Mouse (Mus musculus): ENCODE results near the gene Neu2. TPM values are rescaled to one million over a fixed set of nuclear protein-coding genes. Genes with fewer than 3 reads are reported as not detected.

Neu2 gene
- polyA plus RNA-seq, 1 experiment from 2014 or later: not detected

GRCm38 (mm10) chr1:87594261-87594660, 84.6 kb downstream of the Neu2 start:
- Histone ChIP-seq H3K9me3 (no peaks in the 10 kb centered on the region), H3K27ac (no peak overlapping the region), H3K4me2 (no peak overlapping the region), H3K27me3 (no peaks in the 10 kb centered on the region), H3K36me3 (replicated peaks) (no peaks in the 10 kb centered on the region), H3K9ac (no peak overlapping the region), H3K4me1 (no peaks in the 10 kb centered on the region), H3K4me3 (replicated peaks) (no peak overlapping the region)
- ATAC-seq (ENCODE audit: low FRiP score): no peak
- 80% methylated on average over 3 of the region's 3 CpGs for WGBS

- Histone ChIP-seq H3K36me3 (replicated peaks) (no peaks in the 10 kb centered on the region), H3K27me3 (no peaks in the 10 kb centered on the region), H3K4me2 (no peak overlapping the region), H3K9me3 (no peaks in the 10 kb centered on the region), H3K4me3 (replicated peaks) (no peak overlapping the region), H3K4me1 (no peaks in the 10 kb centered on the region), H3K9ac (no peak overlapping the region), H3K27ac (no peak overlapping the region)
- no peak for ATAC-seq (ENCODE audit: low FRiP score)
- 95% methylated on average over 10 of the region's 10 CpGs for WGBS
Observed at GRCm38 (mm10) chr1:87594671-87595070, 85.0 kb downstream of the Neu2 start.

- no peak overlapping the region for H3K27ac ChIP-seq
- H3K4me3 ChIP-seq (replicated peaks): no peak overlapping the region
- no peak overlapping the region for H3K4me2 ChIP-seq
- no peak for ATAC-seq (ENCODE audit: low FRiP score)
- no peak overlapping the region for H3K9ac ChIP-seq
- no peaks in the 10 kb centered on the region for H3K36me3 ChIP-seq (replicated peaks)
- H3K4me1 ChIP-seq: no peaks in the 10 kb centered on the region
- no peaks in the 10 kb centered on the region for H3K27me3 ChIP-seq
- 78% methylated on average over 7 of the region's 7 CpGs for whole genome bisulfite sequencing
- no peaks in the 10 kb centered on the region for H3K9me3 ChIP-seq
Observed at GRCm38 (mm10) chr1:87600533-87600932, 90.8 kb downstream of the Neu2 start.

- Histone ChIP-seq H3K4me1 (no peaks in the 10 kb centered on the region), H3K4me3 (replicated peaks) (no peak overlapping the region), H3K9me3 (no peaks in the 10 kb centered on the region), H3K27ac (no peak overlapping the region), H3K9ac (no peak overlapping the region), H3K27me3 (no peaks in the 10 kb centered on the region), H3K4me2 (no peak overlapping the region), H3K36me3 (replicated peaks) (no peaks in the 10 kb centered on the region)
- ATAC-seq (ENCODE audit: low FRiP score): no peak
- 90% methylated on average over 2 of the region's 2 CpGs for WGBS
Observed at GRCm38 (mm10) chr1:87601801-87602200, 92.1 kb downstream of the Neu2 start.

- Histone ChIP-seq H3K4me1 (no peaks in the 10 kb centered on the region), H3K27me3 (no peaks in the 10 kb centered on the region), H3K4me3 (replicated peaks) (no peak overlapping the region), H3K27ac (no peak overlapping the region), H3K9ac (no peak overlapping the region), H3K4me2 (no peak overlapping the region), H3K9me3 (no peaks in the 10 kb centered on the region), H3K36me3 (replicated peaks) (no peaks in the 10 kb centered on the region)
- ATAC-seq (ENCODE audit: low FRiP score): no peak
- WGBS: 85% methylated on average over 5 of the region's 5 CpGs
Observed at GRCm38 (mm10) chr1:87603389-87603788, 93.7 kb downstream of the Neu2 start.

GRCm38 (mm10) chr1:87605296-87605695, 95.6 kb downstream of the Neu2 start:
- Histone ChIP-seq H3K27me3 (no peaks in the 10 kb centered on the region), H3K4me3 (replicated peaks) (no peak overlapping the region), H3K36me3 (replicated peaks) (no peaks in the 10 kb centered on the region), H3K9ac (no peak overlapping the region), H3K4me2 (no peak overlapping the region), H3K27ac (no peak overlapping the region), H3K9me3 (no peaks in the 10 kb centered on the region), H3K4me1 (no peaks in the 10 kb centered on the region)
- WGBS: 87% methylated on average over 2 of the region's 2 CpGs
- no peak for ATAC-seq (ENCODE audit: low FRiP score)

- ATAC-seq (ENCODE audit: low FRiP score): no peak
- H3K27me3 ChIP-seq: no peaks in the 10 kb centered on the region
- no peak overlapping the region for H3K4me2 ChIP-seq
- H3K4me3 ChIP-seq (replicated peaks): no peak overlapping the region
- H3K4me1 ChIP-seq: no peaks in the 10 kb centered on the region
- WGBS: 81% methylated on average over 21 of the region's 21 CpGs
- H3K9me3 ChIP-seq: no peaks in the 10 kb centered on the region
- no peaks in the 10 kb centered on the region for H3K36me3 ChIP-seq (replicated peaks)
- no peak overlapping the region for H3K27ac ChIP-seq
- no peak overlapping the region for H3K9ac ChIP-seq
Observed at GRCm38 (mm10) chr1:87607385-87608091, 97.8 kb downstream of the Neu2 start.

GRCm38 (mm10) chr1:87608416-87609046, 98.8 kb downstream of the Neu2 start:
- no peak overlapping the region for H3K4me3 ChIP-seq (replicated peaks)
- H3K27ac ChIP-seq: no peak overlapping the region
- no peaks in the 10 kb centered on the region for H3K9me3 ChIP-seq
- H3K9ac ChIP-seq: no peak overlapping the region
- H3K4me2 ChIP-seq: no peak overlapping the region
- no peak for ATAC-seq (ENCODE audit: low FRiP score)
- no peaks in the 10 kb centered on the region for H3K4me1 ChIP-seq
- WGBS: 27% methylated on average over 7 of the region's 7 CpGs
- H3K36me3 ChIP-seq (replicated peaks): no peaks in the 10 kb centered on the region
- H3K27me3 ChIP-seq: no peaks in the 10 kb centered on the region

- Histone ChIP-seq H3K36me3 (replicated peaks) (no peaks in the 10 kb centered on the region), H3K9me3 (no peaks in the 10 kb centered on the region), H3K4me2 (no peak overlapping the region), H3K9ac (no peak overlapping the region), H3K27me3 (no peaks in the 10 kb centered on the region), H3K4me1 (no peaks in the 10 kb centered on the region), H3K4me3 (replicated peaks) (no peak overlapping the region), H3K27ac (no peak overlapping the region)
- 87% methylated on average over 2 of the region's 2 CpGs for WGBS
- ATAC-seq (ENCODE audit: low FRiP score): no peak
Observed at GRCm38 (mm10) chr1:87614576-87615295, 105.0 kb downstream of the Neu2 start.

- H3K36me3 ChIP-seq (replicated peaks): no peaks in the 10 kb centered on the region
- no peak within 1 kb of the TSS for H3K27ac ChIP-seq
- ATAC-seq (ENCODE audit: low FRiP score): no peak
- no peak within 1 kb of the TSS for H3K4me2 ChIP-seq
- no peaks in the 10 kb centered on the region for H3K9me3 ChIP-seq
- no peaks in the 10 kb centered on the region for H3K27me3 ChIP-seq
- 88% methylated on average over 12 of the region's 12 CpGs for WGBS
- no peak within 1 kb of the TSS for H3K9ac ChIP-seq
- no peaks in the 10 kb centered on the region for H3K4me1 ChIP-seq
- H3K4me3 ChIP-seq (replicated peaks): no peak within 1 kb of the TSS
Observed at GRCm38 (mm10) chr1:87620211-87620668, 110.6 kb downstream of the Neu2 start, which contains the start of gene Inpp5d. Inpp5d (plus strand) TSS chr1:87620312.

GRCm38 (mm10) chr1:87620693-87621092, 111.0 kb downstream of the Neu2 start:
- ATAC-seq (ENCODE audit: low FRiP score): no peak
- Histone ChIP-seq H3K9me3 (no peaks in the 10 kb centered on the region), H3K36me3 (replicated peaks) (no peaks in the 10 kb centered on the region), H3K27ac (no peak overlapping the region), H3K9ac (no peak overlapping the region), H3K4me3 (replicated peaks) (no peak overlapping the region), H3K4me2 (no peak overlapping the region), H3K4me1 (no peaks in the 10 kb centered on the region), H3K27me3 (no peaks in the 10 kb centered on the region)
- WGBS: 81% methylated on average over 6 of the region's 6 CpGs

- no peaks in the 10 kb centered on the region for H3K4me1 ChIP-seq
- H3K4me2 ChIP-seq: no peak overlapping the region
Observed at GRCm38 (mm10) chr1:87621146-87621857, 111.6 kb downstream of the Neu2 start.

More at GRCm38 (mm10) chr1:87621146-87621857, 111.6 kb downstream of the Neu2 start:
- Histone ChIP-seq H3K9me3 (no peaks in the 10 kb centered on the region), H3K9ac (no peak overlapping the region), H3K36me3 (replicated peaks) (no peaks in the 10 kb centered on the region), H3K27ac (no peak overlapping the region), H3K4me3 (replicated peaks) (no peak overlapping the region), H3K27me3 (no peaks in the 10 kb centered on the region)
- ATAC-seq (ENCODE audit: low FRiP score): no peak
- 85% methylated on average over 9 of the region's 9 CpGs for WGBS

All from forebrain, embryonic 12.5 days (tissue).